Mouse (Mus musculus) bone marrow, adult 2 months (tissue): Measurements from ENCODE around the gene Olfr303.

Experiments
- CTCF ChIP-seq: fragments of 200-500 bp; IDR thresholded peaks from 2 replicates; pipeline ENCODE4 v1.5.1; 2011; ENCODE audit warnings: low read length, control low read depth; ENCODE audit not compliant: control insufficient read depth, insufficient read depth
- POLR2A ChIP-seq: fragments of 200-500 bp; IDR thresholded peaks from 2 replicates; pipeline ENCODE4 v1.6.1; 2011; ENCODE audit warnings: low read depth, mild to moderate bottlenecking, control low read depth, low read length, borderline replicate concordance; ENCODE audit not compliant: control insufficient read depth

DNA sequence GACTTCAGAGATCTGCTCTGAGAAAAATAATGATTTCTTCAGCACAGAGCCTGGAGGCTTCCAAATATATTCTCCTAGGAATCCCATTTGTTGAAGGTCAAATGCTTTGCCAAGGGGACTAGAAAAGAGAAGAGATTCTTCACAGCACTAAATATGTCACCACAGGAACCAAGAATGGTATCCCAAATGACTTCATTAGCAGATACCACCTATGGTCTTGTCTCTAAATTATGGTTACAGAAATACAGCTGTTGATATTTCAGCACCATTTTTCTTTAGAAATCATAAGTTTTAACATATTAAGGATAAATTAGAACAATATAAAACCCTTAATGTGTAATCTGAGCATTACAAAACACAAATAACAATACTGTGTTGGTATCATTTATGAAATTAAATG, at the start of gene Olfr303:
- TF ChIP-seq CTCF (no peak), POLR2A (no peak)
